Mouse (Mus musculus) embryonic facial prominence, embryonic 15.5 days (tissue): ENCODE measurements around the gene Cyb5r1. TPM values are rescaled to one million over a fixed set of nuclear protein-coding genes. Genes with fewer than 3 reads are reported as not detected.
A peak's percentile ranks its signal among the peaks of the same experiment; 100 is the strongest.

Experiments used
- ATAC-seq: fragments of 200-750 bp; cut with Nextera tagmentation; 2 replicates; pipeline ENCODE4 v1.8.0; 2017; ENCODE audit warnings: low read depth, moderate TSS enrichment; ENCODE audit not compliant: insufficient number of reproducible peaks, low FRiP score, low TSS enrichment
- H3K27ac ChIP-seq: fragments of 300-500 bp; sonication (generic); replicated peaks from 2 replicates; pipeline ENCODE4 v1.5.1; 2015; ENCODE audit warnings: mild to moderate bottlenecking, inconsistent platforms
- H3K27me3 ChIP-seq: fragments of 300-500 bp; sonication (generic); 2 replicates; pipeline ENCODE4 v1.6.1; 2015; ENCODE audit warnings: inconsistent platforms
- H3K36me3 ChIP-seq: fragments of 300-500 bp; sonication (generic); 2 replicates; pipeline ENCODE4 v1.6.1; 2015; ENCODE audit warnings: mild to moderate bottlenecking, inconsistent platforms
- H3K4me1 ChIP-seq: fragments of 300-500 bp; sonication (generic); 2 replicates; pipeline ENCODE4 v1.6.1; 2015; ENCODE audit warnings: inconsistent platforms
- H3K4me2 ChIP-seq: fragments of 300-500 bp; sonication (generic); replicated peaks from 2 replicates; pipeline ENCODE4 v1.6.1; 2015; ENCODE audit warnings: mild to moderate bottlenecking, inconsistent platforms
- H3K4me3 ChIP-seq: fragments of 300-500 bp; sonication (generic); replicated peaks from 2 replicates; pipeline ENCODE4 v1.5.1; 2015; ENCODE audit warnings: mild to moderate bottlenecking, inconsistent platforms
- H3K9ac ChIP-seq: fragments of 300-500 bp; sonication (generic); 2 replicates; pipeline ENCODE4 v1.6.1; 2015; ENCODE audit warnings: inconsistent platforms
- H3K9me3 ChIP-seq: fragments of 300-500 bp; sonication (generic); replicated peaks from 2 replicates; pipeline ENCODE4 v1.6.1; 2016; ENCODE audit warnings: inconsistent platforms
- WGBS: fragments of 180-500 bp; shearing (Covaris S2); methylation state at CpG from one replicate; pipeline ENCODE4 v1.1.7; 2015; 5-methylcytosine and 5-hydroxymethylcytosine counted together
- polyA plus RNA-seq: library from polyadenylated mRNA; unstranded; fragments of >200 nt; fragmentation: Nextera tagmentation; extraction: Ambion mirVana; gene quantifications from 2 replicates; pipeline ENCODE4 v1.2.1, GENCODE M21; 2015

The Cyb5r1 gene
- 41.0 and 41.2 TPM in 2 replicates for polyA plus RNA-seq

GRCm38 (mm10) chr1:134405509-134406413, at the start of gene Cyb5r1:
Cyb5r1 (plus strand) TSS chr1:134405559.
- Histone ChIP-seq H3K4me3 (peak within 1 kb of the TSS; percentile 74), H3K27ac (peak within 1 kb of the TSS; percentile 67), H3K36me3 (peaks cover 24% of the 10 kb centered on the region), H3K9ac (peak within 1 kb of the TSS; percentile 62), H3K27me3 (no peaks in the 10 kb centered on the region), H3K9me3 (no peaks in the 10 kb centered on the region), H3K4me1 (peaks cover 21% of the 10 kb centered on the region), H3K4me2 (peak within 1 kb of the TSS; percentile 66)
- WGBS: under 1% methylated on average over 43 of the region's 43 CpGs
- peak; percentile 96 for ATAC-seq

DNA sequence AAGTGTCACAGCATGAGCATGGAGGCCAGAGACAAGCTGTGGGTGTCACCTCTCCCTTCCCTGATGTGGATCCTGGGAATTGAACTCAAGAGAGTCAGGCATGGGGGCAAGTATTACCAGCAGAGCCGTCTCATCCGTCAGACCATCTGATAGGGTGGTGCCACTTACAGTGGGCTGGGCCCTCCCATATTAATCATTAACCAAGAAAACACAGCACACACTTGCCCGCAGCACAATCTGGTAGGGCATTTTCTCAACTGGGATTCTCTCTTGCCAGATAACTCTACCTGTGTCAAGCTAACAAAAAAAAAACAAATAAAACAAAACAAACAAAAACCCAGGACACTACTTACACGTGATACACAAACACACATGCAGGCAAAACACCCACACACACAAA, 47.9 kb upstream of the Cyb5r1 start:
- Histone ChIP-seq H3K9ac (no peak overlapping the region), H3K36me3 (peaks cover 59% of the 10 kb centered on the region), H3K27me3 (no peaks in the 10 kb centered on the region), H3K27ac (no peak overlapping the region), H3K4me3 (no peak overlapping the region), H3K4me2 (no peak overlapping the region), H3K9me3 (no peaks in the 10 kb centered on the region), H3K4me1 (peaks cover 12% of the 10 kb centered on the region)
- 86% methylated on average over 4 of the region's 4 CpGs for WGBS
- no peak for ATAC-seq

DNA sequence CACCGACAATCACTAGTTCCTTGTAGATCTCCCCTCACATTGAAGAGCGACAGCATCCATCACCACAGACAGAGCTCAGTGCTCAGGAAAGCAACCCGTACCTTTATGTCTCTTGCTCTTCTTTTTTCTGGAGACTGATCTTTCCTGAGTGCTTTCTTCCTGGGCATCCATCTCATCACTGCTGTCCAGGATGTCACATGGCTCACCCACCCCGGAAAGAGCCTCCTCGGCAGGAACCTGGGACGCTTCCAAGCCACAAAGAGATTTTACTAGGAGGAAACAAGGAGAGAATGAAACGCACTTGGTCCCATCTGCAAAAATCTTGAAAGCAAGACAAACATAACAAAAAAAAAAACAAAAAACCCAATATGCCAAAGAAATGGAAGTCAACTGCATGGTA, 44.7 kb upstream of the Cyb5r1 start:
- peaks cover 28% of the 10 kb centered on the region for H3K36me3 ChIP-seq
- H3K4me3 ChIP-seq: peak overlapping the region; percentile 80
- H3K4me1 ChIP-seq: peaks cover 13% of the 10 kb centered on the region
- no peak for ATAC-seq
- no peak overlapping the region for H3K9ac ChIP-seq
- no peak overlapping the region for H3K27ac ChIP-seq
- no peaks in the 10 kb centered on the region for H3K27me3 ChIP-seq
- H3K9me3 ChIP-seq: no peaks in the 10 kb centered on the region
- WGBS: 66% methylated on average over 7 of the region's 7 CpGs
- peak overlapping the region; percentile 74 for H3K4me2 ChIP-seq

GRCm38 (mm10) chr1:134361195-134361856, 44.0 kb upstream of the Cyb5r1 start:
- H3K9ac ChIP-seq: peak overlapping the region; percentile 88
- H3K36me3 ChIP-seq: peaks cover 22% of the 10 kb centered on the region
- ATAC-seq: peak; percentile 83
- H3K4me2 ChIP-seq: peak overlapping the region; percentile 74
- no peaks in the 10 kb centered on the region for H3K9me3 ChIP-seq
- H3K4me1 ChIP-seq: peaks cover 13% of the 10 kb centered on the region
- peak overlapping the region; percentile 81 for H3K27ac ChIP-seq
- under 1% methylated on average over 26 of the region's 44 CpGs for WGBS
- no peaks in the 10 kb centered on the region for H3K27me3 ChIP-seq
- H3K4me3 ChIP-seq: peak overlapping the region; percentile 80

DNA sequence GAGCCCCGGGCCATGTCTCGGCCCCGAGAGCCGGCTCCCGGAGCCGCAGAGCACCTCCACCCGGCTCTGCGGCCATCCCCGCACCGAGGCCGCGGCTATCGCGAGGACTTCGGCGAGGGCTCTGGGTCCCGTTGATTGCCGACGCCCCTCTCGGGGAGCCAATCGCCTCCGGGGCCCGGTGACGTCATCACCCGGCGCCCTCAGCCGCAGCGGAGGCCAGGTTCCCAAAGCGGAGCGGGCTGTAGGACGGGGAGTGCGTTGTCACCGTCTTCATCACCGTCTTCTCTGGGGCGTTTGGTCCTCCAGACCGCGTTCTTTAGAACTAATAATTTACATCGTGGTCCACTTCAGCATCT, 43.5 kb upstream of the Cyb5r1 start, which contains the start of gene Tmem183a:
Tmem183a (minus strand) TSS at position 123 of the 356 bp plus-strand sequence.
- Histone ChIP-seq H3K4me3 (peak within 1 kb of the TSS; percentile 80), H3K4me1 (peaks cover 13% of the 10 kb centered on the region), H3K9me3 (no peaks in the 10 kb centered on the region), H3K4me2 (peak within 1 kb of the TSS; percentile 74), H3K9ac (peak within 1 kb of the TSS; percentile 88), H3K36me3 (peaks cover 21% of the 10 kb centered on the region), H3K27ac (peak within 1 kb of the TSS; percentile 81), H3K27me3 (no peaks in the 10 kb centered on the region)
- peak; percentile 96 for ATAC-seq
- under 1% methylated on average over 38 of the region's 38 CpGs for WGBS

GRCm38 (mm10) chr1:134363194-134363593, 42.2 kb upstream of the Cyb5r1 start:
- ATAC-seq: no peak

GRCm38 (mm10) chr1:134365491-134365890, 39.9 kb upstream of the Cyb5r1 start:
- no peak for ATAC-seq
- H3K4me2 ChIP-seq: no peak overlapping the region
- no peak overlapping the region for H3K4me3 ChIP-seq
- H3K4me1 ChIP-seq: peaks cover 12% of the 10 kb centered on the region
- no peaks in the 10 kb centered on the region for H3K27me3 ChIP-seq
- H3K36me3 ChIP-seq: no peaks in the 10 kb centered on the region
- H3K27ac ChIP-seq: no peak overlapping the region
- no peaks in the 10 kb centered on the region for H3K9me3 ChIP-seq
- no peak overlapping the region for H3K9ac ChIP-seq
- WGBS: 68% methylated on average over 5 of the region's 5 CpGs

More at GRCm38 (mm10) chr1:134363194-134363593, 42.2 kb upstream of the Cyb5r1 start:
- Histone ChIP-seq H3K36me3 (peaks cover 11% of the 10 kb centered on the region), H3K9ac (no peak overlapping the region), H3K4me2 (no peak overlapping the region), H3K4me3 (no peak overlapping the region), H3K27ac (no peak overlapping the region), H3K4me1 (peaks cover 13% of the 10 kb centered on the region), H3K27me3 (no peaks in the 10 kb centered on the region), H3K9me3 (no peaks in the 10 kb centered on the region)
- 80% methylated on average over 4 of the region's 4 CpGs for WGBS

GRCm38 (mm10) chr1:134368777-134369337, 36.5 kb upstream of the Cyb5r1 start:
- no peak for ATAC-seq
- H3K27ac ChIP-seq: no peak overlapping the region
- H3K4me1 ChIP-seq: no peaks in the 10 kb centered on the region
- no peak overlapping the region for H3K9ac ChIP-seq
- H3K9me3 ChIP-seq: no peaks in the 10 kb centered on the region
- no peak overlapping the region for H3K4me3 ChIP-seq
- 47% methylated on average over 9 of the region's 9 CpGs for WGBS
- H3K27me3 ChIP-seq: no peaks in the 10 kb centered on the region
- no peak overlapping the region for H3K4me2 ChIP-seq
- no peaks in the 10 kb centered on the region for H3K36me3 ChIP-seq

DNA sequence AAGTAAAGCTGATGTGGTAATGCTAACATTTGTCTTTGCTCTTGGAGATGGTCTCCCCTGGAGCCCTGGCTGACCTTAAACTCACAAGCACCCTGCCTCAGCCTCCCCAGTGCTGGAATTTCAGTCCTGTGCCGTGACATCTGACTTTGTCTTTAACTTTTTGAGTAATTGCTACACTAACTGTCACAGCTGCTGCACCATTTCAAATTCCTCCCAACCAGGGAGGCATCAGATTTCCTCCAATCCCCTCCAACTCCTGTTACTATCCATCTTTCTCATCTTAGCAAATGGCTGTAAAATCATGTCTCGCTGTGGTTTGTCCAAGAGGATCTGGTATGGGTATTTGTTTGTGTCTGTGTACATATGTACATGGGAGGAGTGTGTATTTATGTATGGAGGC, 31.2 kb upstream of the Cyb5r1 start:
- H3K9me3 ChIP-seq: no peaks in the 10 kb centered on the region
- ATAC-seq: no peak
- H3K27me3 ChIP-seq: no peaks in the 10 kb centered on the region
- H3K4me1 ChIP-seq: no peaks in the 10 kb centered on the region
- no peak overlapping the region for H3K27ac ChIP-seq
- no peak overlapping the region for H3K9ac ChIP-seq
- 51% methylated on average over 2 of the region's 2 CpGs for WGBS
- no peak overlapping the region for H3K4me2 ChIP-seq
- no peaks in the 10 kb centered on the region for H3K36me3 ChIP-seq
- no peak overlapping the region for H3K4me3 ChIP-seq

GRCm38 (mm10) chr1:134381051-134381450, 24.3 kb upstream of the Cyb5r1 start:
- Histone ChIP-seq H3K4me1 (peaks cover 9% of the 10 kb centered on the region; the same call in 1 of the 2 replicates), H3K36me3 (no peaks in the 10 kb centered on the region), H3K4me2 (no peak overlapping the region), H3K9me3 (no peaks in the 10 kb centered on the region), H3K4me3 (no peak overlapping the region), H3K27me3 (no peaks in the 10 kb centered on the region), H3K9ac (no peak overlapping the region), H3K27ac (no peak overlapping the region)
- 80% methylated on average over 2 of the region's 2 CpGs for WGBS
- no peak for ATAC-seq
